Mouse (Mus musculus) forebrain, embryonic 16.5 days (tissue): ENCODE measurements around the gene Psmb7. TPM values are rescaled to one million over a fixed set of nuclear protein-coding genes. Genes with fewer than 3 reads are reported as not detected.

Experiments
- ATAC-seq: fragments of 200-750 bp; cut with Nextera tagmentation; 2 replicates; pipeline ENCODE4 v1.8.0; 2017; ENCODE audit warnings: mild to moderate bottlenecking, moderate library complexity
- H3K27ac ChIP-seq: fragments of 300-500 bp; sonication (generic); 2 replicates; pipeline ENCODE4 v1.5.1; 2014; ENCODE audit warnings: low read length, control low read depth
- H3K27me3 ChIP-seq: fragments of 300-500 bp; sonication (generic); replicated peaks from 2 replicates; pipeline ENCODE4 v1.6.1; 2014; ENCODE audit warnings: low read length; ENCODE audit not compliant: control insufficient read depth, insufficient read depth
- H3K36me3 ChIP-seq: fragments of 300-500 bp; sonication (generic); 2 replicates; pipeline ENCODE4 v1.6.1; 2014; ENCODE audit not compliant: control insufficient read depth, insufficient read depth
- H3K4me1 ChIP-seq: fragments of 300-500 bp; sonication (generic); replicated peaks from 2 replicates; pipeline ENCODE4 v1.6.1; 2014; ENCODE audit warnings: low read length; ENCODE audit not compliant: control insufficient read depth, insufficient read depth
- H3K4me2 ChIP-seq: fragments of 300-500 bp; sonication (generic); 2 replicates; pipeline ENCODE4 v1.6.1; 2014; ENCODE audit warnings: mild to moderate bottlenecking, low read length, control low read depth
- H3K4me3 ChIP-seq: fragments of 300-500 bp; sonication (generic); replicated peaks from 2 replicates; pipeline ENCODE4 v1.5.1; 2014; ENCODE audit warnings: mild to moderate bottlenecking, low read length, control low read depth
- H3K9ac ChIP-seq: fragments of 300-500 bp; sonication (generic); replicated peaks from 2 replicates; pipeline ENCODE4 v1.6.1; 2014; ENCODE audit warnings: low read depth, low read length, control low read depth
- H3K9me3 ChIP-seq: fragments of 300-500 bp; sonication (generic); 2 replicates; pipeline ENCODE4 v1.6.1; 2016; ENCODE audit warnings: low read length; ENCODE audit not compliant: control insufficient read depth
- WGBS: fragments of 180-500 bp; shearing (Covaris S2); extraction: QIAGEN DNeasy Blood & Tissue Kit; methylation state at CpG from one replicate; pipeline ENCODE4 v1.1.7; 2014; 5-methylcytosine and 5-hydroxymethylcytosine counted together
- polyA plus RNA-seq: library from polyadenylated mRNA; unstranded; fragments of >200 nt; fragmentation: Nextera tagmentation; extraction: Ambion mirVana; gene quantifications from 2 replicates; pipeline ENCODE4 v1.2.1, GENCODE M21; 2015

Gene Psmb7
- polyA plus RNA-seq, 1 experiment from 2014 or later = 289 TPM

GRCm38 (mm10) chr2:38562596-38562995 lies 81.3 kb downstream of the Psmb7 start:
- Histone ChIP-seq H3K4me2 (no peak overlapping the region), H3K36me3 (no peaks in the 10 kb centered on the region), H3K9ac (no peak overlapping the region), H3K27ac (no peak overlapping the region), H3K4me1 (peaks cover 8% of the 10 kb centered on the region), H3K9me3 (no peaks in the 10 kb centered on the region), H3K4me3 (no peak overlapping the region), H3K27me3 (no peaks in the 10 kb centered on the region)
- WGBS = 94% methylated on average over 4 of the region's 4 CpGs
- ATAC-seq = no peak

GRCm38 (mm10) chr2:38560296-38561227 lies 83.3 kb downstream of the Psmb7 start:
- Histone ChIP-seq H3K4me2 (no peak overlapping the region), H3K27me3 (no peaks in the 10 kb centered on the region), H3K9ac (no peak overlapping the region), H3K27ac (no peak overlapping the region), H3K4me3 (no peak overlapping the region), H3K9me3 (no peaks in the 10 kb centered on the region), H3K36me3 (no peaks in the 10 kb centered on the region), H3K4me1 (peaks cover 8% of the 10 kb centered on the region)
- peak; percentile 55 for ATAC-seq
- 52% methylated on average over 16 of the region's 17 CpGs for WGBS

DNA sequence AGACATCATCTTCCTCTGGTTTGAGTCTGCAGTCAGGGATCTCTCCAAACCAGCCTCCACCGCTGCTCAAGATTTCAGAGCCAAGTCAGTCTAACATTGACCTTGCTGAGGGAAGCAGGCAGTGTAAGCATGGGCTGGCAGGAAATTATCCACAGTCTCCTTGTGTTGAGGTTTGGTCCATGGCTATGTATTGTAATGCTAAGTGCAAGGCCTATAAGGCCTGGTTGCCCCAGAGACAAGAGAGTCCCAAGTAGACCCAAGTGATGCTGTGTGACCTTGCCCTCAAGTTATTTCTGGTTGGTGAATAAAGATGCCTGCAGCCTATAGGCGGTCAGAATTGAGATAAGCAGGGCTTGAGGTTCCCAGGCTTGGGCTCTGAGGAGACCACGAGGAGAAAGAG lies 87.2 kb downstream of the Psmb7 start:
- H3K4me2 ChIP-seq = no peak overlapping the region
- no peak overlapping the region for H3K27ac ChIP-seq
- no peaks in the 10 kb centered on the region for H3K9me3 ChIP-seq
- WGBS = 89% methylated on average over 3 of the region's 3 CpGs
- no peak for ATAC-seq
- no peaks in the 10 kb centered on the region for H3K36me3 ChIP-seq
- H3K27me3 ChIP-seq = no peaks in the 10 kb centered on the region
- H3K4me1 ChIP-seq = peaks cover 23% of the 10 kb centered on the region
- no peak overlapping the region for H3K9ac ChIP-seq
- no peak overlapping the region for H3K4me3 ChIP-seq

DNA sequence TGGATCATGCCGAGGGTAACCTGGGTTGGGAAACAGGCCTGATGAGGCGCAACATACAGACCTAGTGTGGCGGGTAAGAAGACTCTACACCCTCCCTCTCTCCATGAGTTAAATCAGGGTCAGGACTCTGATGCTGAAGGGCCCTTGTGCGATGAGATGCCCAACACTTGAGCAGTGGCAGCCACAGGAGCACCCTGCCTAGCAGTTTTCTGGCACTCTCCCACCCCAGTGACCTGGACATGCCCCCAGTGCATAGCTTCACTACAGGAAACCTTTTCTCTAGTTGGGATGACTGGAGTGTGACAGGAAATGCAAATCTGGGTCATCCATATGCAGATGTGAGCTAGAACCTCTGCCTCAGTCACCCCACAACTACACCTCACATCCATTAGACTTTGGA lies 88.2 kb downstream of the Psmb7 start:
- ATAC-seq = no peak
- peaks cover 28% of the 10 kb centered on the region for H3K4me1 ChIP-seq
- H3K9ac ChIP-seq = no peak overlapping the region
- H3K27ac ChIP-seq = no peak overlapping the region
- WGBS = 95% methylated on average over 4 of the region's 4 CpGs
- H3K4me3 ChIP-seq = no peak overlapping the region
- no peak overlapping the region for H3K4me2 ChIP-seq
- H3K27me3 ChIP-seq = no peaks in the 10 kb centered on the region
- no peaks in the 10 kb centered on the region for H3K9me3 ChIP-seq
- no peaks in the 10 kb centered on the region for H3K36me3 ChIP-seq

DNA sequence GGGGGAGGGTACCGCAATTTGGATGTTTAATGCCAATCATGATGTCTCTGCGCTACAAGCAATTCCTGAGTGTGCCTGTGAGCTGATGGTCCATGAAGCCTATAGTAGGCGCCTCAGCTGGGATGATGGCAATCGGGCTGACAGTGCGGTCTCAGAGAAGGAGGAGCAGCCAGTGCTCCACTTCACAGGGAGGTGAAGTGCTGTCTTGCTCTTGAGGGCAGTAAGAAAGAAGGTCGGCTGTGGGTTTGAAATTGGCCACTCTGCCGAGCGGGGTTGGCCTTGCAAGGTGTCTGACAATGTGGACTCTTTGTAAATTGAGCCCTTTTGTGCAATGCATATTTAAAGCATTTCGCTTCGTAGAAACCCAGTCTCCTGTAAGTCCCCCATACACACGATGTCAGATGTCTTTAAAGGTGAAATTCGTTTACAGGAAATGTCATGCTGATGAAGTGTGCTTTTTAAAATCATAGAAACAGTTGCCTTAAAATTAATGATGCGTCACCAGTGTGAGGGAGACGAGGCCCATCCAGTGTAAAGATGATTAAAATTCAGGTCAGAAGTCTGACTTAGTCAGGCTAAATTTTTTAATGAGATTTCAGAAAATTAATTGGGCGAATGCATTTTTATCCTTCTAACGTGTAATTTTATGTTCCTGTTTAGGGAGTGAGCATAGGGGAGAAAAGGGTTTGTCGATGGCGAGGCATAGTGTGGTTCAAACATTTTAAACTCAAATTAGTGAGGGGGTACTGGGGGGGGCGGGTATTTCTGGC lies 89.5 kb downstream of the Psmb7 start:
- H3K9ac ChIP-seq = no peak overlapping the region
- no peak overlapping the region for H3K27ac ChIP-seq
- H3K4me3 ChIP-seq = no peak overlapping the region
- H3K4me1 ChIP-seq = peaks cover 21% of the 10 kb centered on the region
- no peaks in the 10 kb centered on the region for H3K36me3 ChIP-seq
- H3K9me3 ChIP-seq = no peaks in the 10 kb centered on the region
- no peaks in the 10 kb centered on the region for H3K27me3 ChIP-seq
- H3K4me2 ChIP-seq = no peak overlapping the region
- ATAC-seq = no peak
- whole genome bisulfite sequencing = 43% methylated on average over 19 of the region's 19 CpGs

DNA sequence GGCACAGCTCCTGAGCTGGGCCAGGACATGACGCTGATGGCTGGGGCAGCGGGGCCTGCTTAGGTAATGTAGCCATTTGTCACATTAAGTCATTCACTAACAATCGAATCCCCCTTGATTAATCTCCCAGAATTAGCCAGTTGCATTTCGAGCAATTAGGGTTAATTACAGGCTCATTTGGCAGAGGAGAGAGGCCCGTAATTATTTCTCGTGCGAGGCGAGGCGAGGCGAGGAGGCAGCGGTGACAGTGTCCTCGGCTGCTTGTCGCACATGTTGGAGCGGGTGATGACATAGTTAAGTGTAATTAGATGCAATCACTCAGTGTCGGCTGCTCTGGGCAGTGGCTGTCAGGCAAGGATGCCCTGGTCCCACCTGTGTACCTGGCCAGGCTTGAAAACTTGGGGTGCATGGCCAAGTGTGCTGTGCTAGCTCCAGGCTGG lies 91.9 kb downstream of the Psmb7 start:
- no peaks in the 10 kb centered on the region for H3K9me3 ChIP-seq
- H3K4me3 ChIP-seq = no peak overlapping the region
- H3K4me2 ChIP-seq = no peak overlapping the region
- H3K4me1 ChIP-seq = peaks cover 21% of the 10 kb centered on the region
- no peak overlapping the region for H3K27ac ChIP-seq
- H3K9ac ChIP-seq = no peak overlapping the region
- ATAC-seq = peak; percentile 78
- WGBS = 22% methylated on average over 15 of the region's 15 CpGs
- no peaks in the 10 kb centered on the region for H3K36me3 ChIP-seq
- no peaks in the 10 kb centered on the region for H3K27me3 ChIP-seq

GRCm38 (mm10) chr2:38547793-38548517 lies 95.9 kb downstream of the Psmb7 start:
- Histone ChIP-seq H3K4me3 (no peak overlapping the region), H3K27me3 (no peaks in the 10 kb centered on the region), H3K9me3 (no peaks in the 10 kb centered on the region), H3K27ac (no peak overlapping the region; the same call in 1 of the 2 replicates), H3K36me3 (no peaks in the 10 kb centered on the region), H3K9ac (no peak overlapping the region), H3K4me2 (no peak overlapping the region), H3K4me1 (peaks cover 13% of the 10 kb centered on the region)
- WGBS = 52% methylated on average over 11 of the region's 11 CpGs
- no peak for ATAC-seq

- Histone ChIP-seq H3K9me3 (no peaks in the 10 kb centered on the region), H3K4me2 (no peak overlapping the region), H3K9ac (no peak overlapping the region), H3K27me3 (no peaks in the 10 kb centered on the region), H3K4me1 (peaks cover 6% of the 10 kb centered on the region), H3K36me3 (no peaks in the 10 kb centered on the region), H3K27ac (no peak overlapping the region), H3K4me3 (no peak overlapping the region)
- WGBS = 56% methylated on average over 5 of the region's 5 CpGs
- no peak for ATAC-seq
These were observed 97.1 kb downstream of the Psmb7 start for GRCm38 (mm10) chr2:38546748-38547147.

DNA sequence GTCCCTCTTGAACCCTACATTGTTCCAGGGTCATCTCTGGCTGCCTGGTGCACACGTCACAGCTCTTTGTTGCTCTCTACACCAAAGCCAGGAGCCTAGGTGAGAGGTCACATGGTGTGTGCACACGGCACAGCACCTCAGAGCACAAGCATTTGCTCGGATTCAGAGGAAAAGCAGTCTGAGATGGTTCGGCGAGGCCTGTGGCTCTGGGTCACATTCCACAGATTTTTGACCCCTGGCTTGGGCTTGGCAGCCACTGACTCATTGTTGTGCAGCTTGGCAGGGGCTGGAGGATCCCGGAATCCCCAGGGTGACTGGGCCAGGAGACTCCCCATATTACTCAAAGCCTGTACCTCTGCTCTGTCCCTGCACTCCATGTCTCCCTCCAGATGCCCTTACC lies 97.7 kb downstream of the Psmb7 start:
- Histone ChIP-seq H3K36me3 (no peaks in the 10 kb centered on the region), H3K4me3 (no peak overlapping the region), H3K9me3 (no peaks in the 10 kb centered on the region), H3K27ac (no peak overlapping the region), H3K9ac (no peak overlapping the region), H3K4me2 (no peak overlapping the region), H3K4me1 (peaks cover 7% of the 10 kb centered on the region), H3K27me3 (no peaks in the 10 kb centered on the region)
- WGBS = 25% methylated on average over 6 of the region's 6 CpGs
- no peak for ATAC-seq
